Mouse (Mus musculus) liver, embryonic 14.5 days (tissue): Measurements from ENCODE around the gene Clec4n.
"Not testable (repeated sequence)": the region's sequence is repeated elsewhere in the genome, so short reads cannot be mapped to it uniquely, and the experiment has no call there.

ENCODE experiments used
- CTCF ChIP-seq: IDR thresholded peaks from 2 replicates; pipeline ENCODE4 v1.5.1; 2016; ENCODE audit warnings: antibody characterized with exemption, low read depth, control low read depth
- EP300 ChIP-seq: IDR thresholded peaks from 2 replicates; pipeline ENCODE4 v1.6.1; 2016; ENCODE audit warnings: antibody characterized with exemption, low read depth

DNA sequence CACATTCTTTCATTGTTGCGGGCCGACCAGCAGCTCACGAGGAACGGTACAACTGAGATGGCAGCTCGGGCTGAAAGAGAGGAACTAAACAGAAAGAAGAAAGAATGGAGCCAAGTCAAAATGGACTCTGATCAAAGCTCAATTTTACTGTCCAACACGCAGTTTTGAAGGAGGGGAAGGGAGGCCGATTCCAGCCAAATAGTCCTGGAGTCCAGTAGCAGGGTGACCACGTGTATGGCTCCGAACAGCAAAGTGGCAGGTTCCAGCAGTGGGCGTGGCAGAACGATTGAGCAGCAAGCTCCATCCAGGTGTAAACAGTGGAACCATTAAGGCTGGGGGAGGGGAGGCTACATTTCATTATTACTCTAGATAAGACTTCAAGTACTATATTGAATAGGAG is 63.9 kb downstream of the Clec4n start:
- not testable (repeated sequence) for TF ChIP-seq CTCF, EP300
